Mouse (Mus musculus): Measurements from ENCODE around the gene Gm1043. TPM values are rescaled to one million over a fixed set of nuclear protein-coding genes. Genes with fewer than 3 reads are reported as not detected.
A peak's percentile ranks its signal among the peaks of the same experiment; 100 is the strongest.

Gm1043 gene
- polyA plus RNA-seq, 1 experiment from 2014 or later, result 0.10 TPM

DNA sequence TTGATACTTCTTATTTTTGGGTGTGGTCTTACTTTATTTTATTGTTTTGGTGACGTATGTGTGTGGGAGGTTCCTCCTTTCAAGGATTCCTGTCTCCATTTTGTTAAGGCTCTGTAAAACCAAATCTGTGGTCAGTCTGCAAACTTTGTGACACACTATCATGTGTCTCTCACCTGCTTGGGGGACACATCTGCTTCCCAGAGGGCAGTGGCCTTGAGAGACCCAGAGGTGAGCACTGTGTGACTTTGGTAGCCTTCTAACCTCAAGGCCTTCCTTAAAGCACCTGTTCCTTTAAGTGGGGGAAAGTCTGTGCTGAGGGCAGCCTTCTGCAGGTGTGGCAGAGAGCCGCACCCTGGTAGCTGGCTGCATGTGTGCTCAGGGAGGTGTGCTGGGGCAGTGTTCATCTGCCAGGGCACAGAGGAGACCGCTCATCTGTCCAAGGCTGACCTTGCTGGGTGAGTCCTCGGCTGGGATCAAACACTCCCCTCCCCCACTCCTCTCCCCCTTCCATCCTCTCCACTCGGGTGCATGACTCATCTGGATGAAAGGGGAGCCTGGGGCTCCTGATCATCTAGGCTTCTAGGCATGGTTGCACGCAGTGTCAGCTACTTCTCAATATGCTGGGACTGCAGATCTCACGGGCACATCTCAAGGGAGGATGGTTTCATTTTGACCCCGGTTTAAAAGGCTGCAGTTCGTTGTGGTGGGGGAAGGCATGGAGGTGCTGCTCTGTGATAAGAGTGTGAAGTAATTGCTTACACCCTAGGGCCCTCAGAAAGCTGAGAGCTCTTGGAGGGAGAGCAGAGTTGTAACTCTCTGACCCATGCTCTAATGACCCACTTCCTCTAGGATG is 34.4 kb upstream of the Gm1043 start:
- peak overlapping the region; percentile 54 for H3K27ac ChIP-seq
- peak overlapping the region; percentile 25 for H3K4me3 ChIP-seq (replicated peaks)
- no peak overlapping the region for H3K9ac ChIP-seq

DNA sequence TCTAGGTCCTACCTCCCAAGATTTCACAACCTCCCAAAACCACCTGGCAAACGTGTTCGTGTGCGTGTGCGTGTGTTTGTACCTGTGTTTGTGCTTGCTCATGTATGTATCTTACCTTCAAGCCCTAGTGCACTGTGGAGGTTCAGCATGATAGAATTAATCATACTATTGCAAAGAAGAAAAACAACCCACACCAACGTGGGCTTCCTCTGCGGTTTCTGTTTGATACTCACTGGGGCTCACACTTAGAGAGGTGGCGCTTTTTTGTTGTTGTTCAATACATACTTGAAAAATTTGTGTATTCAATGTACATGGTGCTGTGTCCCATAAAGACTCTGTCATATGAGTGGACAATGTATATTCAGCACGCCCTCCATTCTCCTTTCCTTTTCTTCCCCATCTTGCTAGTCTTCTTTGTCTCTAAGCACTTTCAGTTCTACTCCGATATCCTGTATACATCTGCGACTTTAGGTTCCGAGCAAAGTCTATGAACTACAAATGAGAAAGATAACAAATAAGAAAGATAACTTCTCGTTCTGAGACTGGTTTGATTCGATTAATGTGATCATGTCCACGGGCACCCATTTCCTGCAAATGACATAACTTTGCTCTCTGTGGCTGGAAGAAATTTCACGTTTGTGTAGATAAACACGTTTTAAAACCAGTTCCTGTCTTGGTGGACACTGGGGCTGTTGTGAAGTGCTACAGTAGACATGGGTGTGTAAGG is 33.6 kb upstream of the Gm1043 start:
- WGBS, result 65% methylated on average over 16 of the region's 16 CpGs
- no peaks in the 10 kb centered on the region for H3K4me1 ChIP-seq
- no peak overlapping the region for H3K9ac ChIP-seq
- no peaks in the 10 kb centered on the region for H3K36me3 ChIP-seq
- no peak for ATAC-seq (ENCODE audit: insufficient read depth, low FRiP score, low read depth)
- peak overlapping the region; percentile 19 for H3K4me2 ChIP-seq
- H3K27ac ChIP-seq, result peak overlapping the region; percentile 54; the same call in 1 of the 2 replicates
- no peaks in the 10 kb centered on the region for H3K27me3 ChIP-seq (replicated peaks)
- no peaks in the 10 kb centered on the region for H3K9me3 ChIP-seq
- peak overlapping the region; percentile 25; the same call in 1 of the 2 replicates for H3K4me3 ChIP-seq (replicated peaks)

More for the DNA sequence above, 34.4 kb upstream of the Gm1043 start:
- H3K4me1 ChIP-seq, result no peaks in the 10 kb centered on the region
- WGBS, result 22% methylated on average over 9 of the region's 9 CpGs
- H3K4me2 ChIP-seq, result peak overlapping the region; percentile 19; the same call in 1 of the 2 replicates
- no peaks in the 10 kb centered on the region for H3K27me3 ChIP-seq (replicated peaks)
- peak; percentile 81 for ATAC-seq (ENCODE audit: insufficient read depth, low FRiP score, low read depth)
- no peaks in the 10 kb centered on the region for H3K36me3 ChIP-seq
- H3K9me3 ChIP-seq, result no peaks in the 10 kb centered on the region

DNA sequence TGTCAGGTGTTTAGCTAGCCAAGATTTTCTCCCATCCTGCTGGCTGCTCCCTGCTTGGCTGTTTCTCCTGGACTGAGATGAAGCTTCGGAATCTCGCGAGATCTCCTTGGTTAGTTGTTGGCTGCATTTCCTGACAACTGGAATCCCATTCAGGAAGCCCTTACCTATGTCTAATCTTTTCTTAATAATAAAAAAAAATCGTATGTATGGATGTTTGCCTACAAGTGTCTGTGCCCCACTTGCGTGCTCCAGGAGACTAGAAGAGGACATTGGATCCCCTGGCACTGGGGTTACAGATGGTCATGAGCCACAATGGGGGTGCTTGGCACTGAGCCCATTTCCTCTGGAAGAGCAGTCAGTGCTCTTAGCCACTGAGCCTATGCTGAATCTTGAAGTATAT is 32.3 kb upstream of the Gm1043 start:
- no peaks in the 10 kb centered on the region for H3K27me3 ChIP-seq (replicated peaks)
- 70% methylated on average over 5 of the region's 5 CpGs for WGBS
- H3K4me3 ChIP-seq (replicated peaks), result no peak overlapping the region
- H3K4me1 ChIP-seq, result no peaks in the 10 kb centered on the region
- H3K4me2 ChIP-seq, result no peak overlapping the region
- no peak overlapping the region for H3K27ac ChIP-seq
- no peak for ATAC-seq (ENCODE audit: insufficient read depth, low FRiP score, low read depth)
- no peak overlapping the region for H3K9ac ChIP-seq
- H3K36me3 ChIP-seq, result no peaks in the 10 kb centered on the region
- H3K9me3 ChIP-seq, result no peaks in the 10 kb centered on the region

DNA sequence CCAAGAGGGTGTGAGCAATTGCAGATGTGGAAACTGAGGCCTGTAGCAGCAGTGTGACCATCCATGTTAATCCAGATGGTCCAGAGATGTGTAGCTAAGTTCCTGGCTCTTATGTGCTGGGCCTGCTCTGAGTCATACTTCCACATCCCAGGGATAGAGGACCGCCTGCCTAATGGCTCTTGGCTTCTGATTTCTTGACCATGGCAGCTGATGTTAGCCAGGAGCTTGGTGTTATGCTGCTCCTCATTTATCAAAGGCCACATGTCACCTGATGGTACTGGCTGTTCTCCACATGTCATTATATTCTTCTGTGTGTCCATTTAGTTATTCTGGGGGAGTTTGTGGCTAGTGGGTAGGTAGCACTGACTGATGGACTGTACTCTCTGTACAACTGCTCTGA is 29.4 kb upstream of the Gm1043 start:
- Histone ChIP-seq H3K9ac (no peak overlapping the region), H3K27ac (no peak overlapping the region), H3K36me3 (no peaks in the 10 kb centered on the region), H3K4me2 (no peak overlapping the region), H3K9me3 (no peaks in the 10 kb centered on the region), H3K4me1 (no peaks in the 10 kb centered on the region), H3K4me3 (replicated peaks) (no peak overlapping the region), H3K27me3 (replicated peaks) (no peaks in the 10 kb centered on the region)
- WGBS, result 69% methylated on average over 1 of the region's 1 CpGs
- ATAC-seq (ENCODE audit: insufficient read depth, low FRiP score, low read depth), result no peak

DNA sequence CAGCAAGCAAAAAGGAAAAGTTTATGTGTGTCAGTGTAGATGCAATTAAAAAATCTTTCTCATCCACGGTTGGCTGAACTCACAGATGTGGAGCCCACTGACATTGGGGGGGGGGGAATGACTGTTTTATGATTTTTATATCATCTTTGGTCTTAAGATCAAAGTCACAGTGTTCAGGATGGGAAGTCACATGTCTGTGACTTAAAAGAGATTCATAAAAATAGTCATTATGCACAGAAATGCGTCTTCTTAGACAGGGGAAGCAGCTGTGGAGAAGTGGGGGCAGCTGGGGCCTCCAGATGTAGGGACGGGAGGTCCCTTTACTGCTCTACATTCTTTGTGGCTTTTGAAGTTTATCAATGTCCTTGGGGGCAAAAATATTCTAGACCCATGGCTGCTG is 28.7 kb upstream of the Gm1043 start:
- H3K4me1 ChIP-seq, result no peaks in the 10 kb centered on the region
- H3K9ac ChIP-seq, result no peak overlapping the region
- no peak overlapping the region for H3K27ac ChIP-seq
- WGBS, result 65% methylated on average over 3 of the region's 3 CpGs
- H3K4me3 ChIP-seq (replicated peaks), result no peak overlapping the region
- H3K4me2 ChIP-seq, result no peak overlapping the region
- H3K36me3 ChIP-seq, result no peaks in the 10 kb centered on the region
- ATAC-seq (ENCODE audit: insufficient read depth, low FRiP score, low read depth), result no peak
- H3K27me3 ChIP-seq (replicated peaks), result no peaks in the 10 kb centered on the region
- no peaks in the 10 kb centered on the region for H3K9me3 ChIP-seq

DNA sequence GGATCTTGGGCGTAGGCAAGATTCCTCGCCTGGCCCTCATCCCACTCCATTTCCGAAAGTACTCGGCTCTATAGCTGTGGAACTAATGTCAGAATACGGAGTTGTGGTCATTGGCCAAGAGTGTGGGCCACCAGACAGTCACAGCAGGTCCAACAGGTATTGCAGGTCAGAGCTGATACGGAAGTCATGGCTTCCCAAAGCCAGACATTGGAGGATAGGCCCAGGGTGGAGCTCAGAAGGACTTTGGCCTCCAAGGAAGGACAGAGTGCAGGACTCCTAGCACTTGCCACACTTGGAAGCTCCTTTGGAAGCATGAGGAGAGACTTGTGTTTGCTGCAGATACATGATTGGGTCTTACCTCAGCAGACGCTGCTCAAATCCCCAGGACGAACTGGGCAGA is 23.6 kb upstream of the Gm1043 start:
- H3K4me2 ChIP-seq, result no peak overlapping the region
- ATAC-seq (ENCODE audit: insufficient read depth, low FRiP score, low read depth), result peak; percentile 71

DNA sequence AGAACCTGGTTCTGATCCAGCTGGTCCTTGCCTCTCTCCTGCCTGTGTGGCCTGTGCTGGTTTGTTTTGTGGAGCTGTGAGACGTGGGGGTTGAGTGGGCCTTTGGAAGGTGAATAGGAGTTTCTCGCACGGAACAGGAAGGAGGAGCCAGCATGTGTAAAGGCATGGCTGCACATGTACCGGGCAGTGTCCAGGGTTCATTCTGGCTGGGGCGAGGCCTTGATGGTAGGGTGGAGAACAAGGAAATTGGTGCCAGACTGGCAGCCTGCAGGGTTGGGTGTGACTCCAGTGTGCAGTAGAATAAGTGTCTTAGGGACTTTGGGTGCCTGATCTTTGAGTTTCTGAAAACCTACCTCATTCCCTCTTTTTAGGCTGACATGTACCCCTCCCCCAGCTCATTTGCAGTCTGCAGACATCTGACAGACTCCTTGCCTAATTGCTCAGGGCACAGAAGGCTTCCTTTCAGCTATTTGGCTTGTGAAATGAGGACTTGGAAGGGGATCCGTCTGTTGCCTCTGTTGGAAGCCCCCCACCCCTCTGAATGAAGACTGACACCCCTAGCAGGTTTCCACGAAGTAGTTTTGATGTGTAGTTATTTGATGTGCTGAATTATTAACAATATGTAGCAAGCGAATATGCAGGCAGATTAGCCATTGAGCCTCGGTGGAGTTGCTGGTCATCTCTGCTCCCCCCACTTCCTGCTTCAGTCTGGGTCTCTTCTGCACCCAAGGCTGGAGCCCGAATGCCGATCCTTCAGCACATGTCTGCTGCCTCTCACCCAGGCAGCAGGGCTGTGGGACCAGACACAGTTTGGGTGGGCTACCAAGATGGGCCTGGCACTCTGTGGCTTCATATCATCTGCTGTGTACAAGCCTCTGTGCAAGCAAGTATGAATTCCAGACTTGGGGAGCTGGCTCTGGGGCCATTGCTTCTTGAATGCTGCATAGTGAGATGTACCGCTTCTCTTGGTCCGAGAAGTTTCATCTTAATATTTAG is 20.4 kb upstream of the Gm1043 start:
- Histone ChIP-seq H3K4me1 (peaks cover 6% of the 10 kb centered on the region; the same call in 1 of the 2 replicates), H3K27me3 (replicated peaks) (no peaks in the 10 kb centered on the region), H3K9ac (no peak overlapping the region), H3K36me3 (no peaks in the 10 kb centered on the region), H3K4me2 (no peak overlapping the region), H3K4me3 (replicated peaks) (no peak overlapping the region), H3K27ac (peak overlapping the region; percentile 54), H3K9me3 (no peaks in the 10 kb centered on the region)
- 62% methylated on average over 13 of the region's 13 CpGs for WGBS
- peak; percentile 65 for ATAC-seq (ENCODE audit: insufficient read depth, low FRiP score, low read depth)

More for the DNA sequence above, 23.6 kb upstream of the Gm1043 start:
- Histone ChIP-seq H3K4me1 (peaks cover 6% of the 10 kb centered on the region; the same call in 1 of the 2 replicates), H3K9ac (no peak overlapping the region), H3K36me3 (no peaks in the 10 kb centered on the region), H3K27me3 (replicated peaks) (no peaks in the 10 kb centered on the region), H3K9me3 (no peaks in the 10 kb centered on the region), H3K27ac (0 out of 2 replicates have a peak overlapping the region, but pooled peaks have one; percentile 40), H3K4me3 (replicated peaks) (no peak overlapping the region)
- 73% methylated on average over 8 of the region's 8 CpGs for WGBS

DNA sequence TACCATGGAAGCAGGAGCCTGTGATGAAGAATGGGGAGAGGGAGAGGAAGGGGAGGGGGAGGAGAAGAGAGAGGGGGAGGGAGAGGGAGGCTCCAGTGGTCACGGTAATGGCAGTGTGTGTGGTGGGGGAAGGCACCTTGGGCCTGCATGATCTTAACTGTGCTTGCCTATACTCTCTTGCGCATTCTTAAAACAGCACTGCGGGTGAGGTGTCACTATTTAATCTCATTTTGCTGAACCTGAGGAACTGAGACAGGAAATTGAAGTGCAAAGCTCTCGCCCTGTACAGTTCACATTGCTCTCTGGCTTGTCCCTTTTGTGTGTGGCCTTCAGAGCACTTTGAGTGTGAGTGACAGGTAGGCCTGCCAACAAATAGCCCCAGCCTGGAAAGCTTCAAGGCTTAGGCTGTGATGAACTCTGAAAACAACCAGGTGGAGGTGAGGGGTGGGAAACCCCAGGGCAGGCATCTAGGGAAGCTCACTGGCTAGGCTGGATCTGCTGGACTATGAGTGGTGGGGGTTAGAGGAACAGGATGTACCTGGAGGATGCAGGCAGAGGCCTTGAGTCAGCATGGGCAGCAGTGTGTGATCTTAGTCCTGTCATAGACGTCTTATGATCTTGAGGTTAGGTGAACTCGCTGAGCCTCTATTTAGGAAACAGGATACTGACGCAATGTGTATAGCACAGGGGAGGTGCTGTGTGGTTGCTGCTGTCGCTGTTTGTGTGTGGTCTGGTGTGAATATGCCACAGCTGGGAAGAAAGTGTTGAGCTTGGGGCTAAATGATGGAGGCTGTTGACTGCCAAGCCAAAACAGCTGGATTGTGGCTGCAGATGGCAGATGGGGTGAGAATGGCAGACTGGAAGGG is 18.2 kb upstream of the Gm1043 start:
- Histone ChIP-seq H3K9ac (no peak overlapping the region), H3K9me3 (no peaks in the 10 kb centered on the region), H3K27me3 (replicated peaks) (no peaks in the 10 kb centered on the region), H3K36me3 (no peaks in the 10 kb centered on the region), H3K27ac (no peak overlapping the region), H3K4me1 (peaks cover 6% of the 10 kb centered on the region; the same call in 1 of the 2 replicates), H3K4me2 (no peak overlapping the region), H3K4me3 (replicated peaks) (no peak overlapping the region)
- no peak for ATAC-seq (ENCODE audit: insufficient read depth, low FRiP score, low read depth)
- 62% methylated on average over 8 of the region's 8 CpGs for WGBS

DNA sequence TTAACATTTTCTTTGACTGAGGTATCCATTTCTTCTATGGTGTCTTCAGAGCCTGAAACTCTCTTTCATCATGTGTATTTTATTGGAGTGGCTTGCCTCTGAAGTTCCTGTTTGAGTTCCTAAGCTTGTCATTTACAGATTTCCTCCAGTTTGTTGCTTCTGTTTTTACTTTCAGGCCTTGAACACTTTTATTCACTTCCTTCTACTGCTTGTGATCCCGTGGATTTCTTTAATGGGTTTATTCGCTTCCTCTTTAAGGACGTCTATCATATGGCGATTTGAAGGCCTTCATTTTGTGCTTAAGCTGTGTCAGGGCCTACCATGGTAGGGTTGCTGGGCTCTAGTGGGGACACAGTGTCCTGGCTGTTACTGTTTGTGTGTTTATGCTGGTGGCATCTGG is 11.5 kb upstream of the Gm1043 start:
- no peak overlapping the region for H3K4me2 ChIP-seq
- 69% methylated on average over 4 of the region's 4 CpGs for WGBS
- H3K36me3 ChIP-seq, result no peaks in the 10 kb centered on the region
- no peaks in the 10 kb centered on the region for H3K4me1 ChIP-seq
- H3K27me3 ChIP-seq (replicated peaks), result no peaks in the 10 kb centered on the region
- no peak overlapping the region for H3K4me3 ChIP-seq (replicated peaks)
- H3K27ac ChIP-seq, result no peak overlapping the region
- ATAC-seq (ENCODE audit: insufficient read depth, low FRiP score, low read depth), result no peak
- no peak overlapping the region for H3K9ac ChIP-seq
- H3K9me3 ChIP-seq, result no peaks in the 10 kb centered on the region

DNA sequence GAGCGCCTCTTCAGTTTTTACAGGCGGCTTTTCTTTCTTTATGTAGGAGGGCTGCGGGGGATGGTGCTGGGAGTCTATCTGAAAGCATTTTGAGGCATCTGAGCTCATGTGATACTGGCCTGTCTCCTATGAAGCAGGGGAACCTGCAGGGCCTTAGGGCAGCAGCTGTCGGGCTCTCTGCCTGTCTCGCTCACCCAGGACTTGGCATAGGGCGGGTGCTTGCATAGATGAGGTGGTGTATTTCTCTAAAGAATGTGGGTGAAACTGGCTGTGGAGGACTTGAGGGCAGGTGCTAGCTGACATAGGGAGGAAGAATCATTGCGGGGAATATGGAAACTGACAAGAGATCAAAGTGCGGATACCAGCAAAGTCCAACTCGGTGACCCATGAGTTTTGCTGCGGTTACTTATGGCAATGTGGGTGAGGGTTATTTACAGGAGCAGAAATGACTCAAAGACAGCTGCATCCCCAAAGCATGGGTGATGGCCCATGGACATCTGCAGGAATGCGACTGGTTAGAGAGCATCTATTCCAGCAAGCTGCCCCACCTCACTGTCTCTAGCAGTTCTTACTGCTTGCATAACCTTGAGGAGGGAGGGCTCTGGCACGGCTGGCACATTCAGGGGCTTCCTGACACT is 8.4 kb upstream of the Gm1043 start:
- H3K4me3 ChIP-seq (replicated peaks), result no peak overlapping the region
- H3K4me2 ChIP-seq, result no peak overlapping the region
- WGBS, result 56% methylated on average over 12 of the region's 12 CpGs
- H3K36me3 ChIP-seq, result no peaks in the 10 kb centered on the region
- no peaks in the 10 kb centered on the region for H3K27me3 ChIP-seq (replicated peaks)
- H3K9me3 ChIP-seq, result no peaks in the 10 kb centered on the region
- no peaks in the 10 kb centered on the region for H3K4me1 ChIP-seq
- H3K9ac ChIP-seq, result no peak overlapping the region
- ATAC-seq (ENCODE audit: insufficient read depth, low FRiP score, low read depth), result no peak
- no peak overlapping the region for H3K27ac ChIP-seq

Data from stomach, embryonic 15.5 days (tissue).